Mouse (Mus musculus): Measurements from ENCODE around the gene Zfp865.
A peak's percentile ranks its signal among the peaks of the same experiment; 100 is the strongest.

Gene Zfp865

GRCm38 (mm10) chr7:5080815-5081214 lies 60.6 kb downstream of the Zfp865 start:
- peak; percentile 38 for DNase-seq (ENCODE audit: low read depth)

- DNase-seq (ENCODE audit: low read depth), result peak; percentile 34
Observed at GRCm38 (mm10) chr7:5081241-5081640, 61.1 kb downstream of the Zfp865 start.

- DNase-seq (ENCODE audit: low read depth), result no peak
Observed at GRCm38 (mm10) chr7:5081939-5082338, 61.8 kb downstream of the Zfp865 start.

GRCm38 (mm10) chr7:5083325-5084105 lies 63.3 kb downstream of the Zfp865 start:
- DNase-seq (ENCODE audit: low read depth), result no peak

GRCm38 (mm10) chr7:5085512-5085911 lies 65.3 kb downstream of the Zfp865 start:
- no peak for DNase-seq (ENCODE audit: low read depth)
